Mouse (Mus musculus) adrenal gland, adult 8-10 months (tissue): ENCODE measurements at regions not wholly inside any gene's neighbourhood (a gene's known extent, or its start where the extent isn't known, plus 50 kb on each side); places are given as distances from the start of the nearest gene placed in this dataset.

Experiments used
- DNase-seq: peaks from one replicate; pipeline ENCODE4 v3.0.0; 2022

GRCm38 (mm10) chr12:92292460-92293340 lies 443.7 kb upstream of the Sel1l start:
- no peak for DNase-seq

- DNase-seq = no peak
Observed at GRCm38 (mm10) chr12:92291490-92291889, 442.5 kb upstream of the Sel1l start.

GRCm38 (mm10) chr12:92285511-92285910 lies 436.6 kb upstream of the Sel1l start:
- DNase-seq = no peak

GRCm38 (mm10) chr12:92280470-92280869 lies 431.5 kb upstream of the Sel1l start:
- no peak for DNase-seq

GRCm38 (mm10) chr12:92251962-92252361 lies 403.0 kb upstream of the Sel1l start:
- DNase-seq = no peak

- no peak for DNase-seq
Observed at GRCm38 (mm10) chr12:92246790-92247451, 398.0 kb upstream of the Sel1l start.

- no peak for DNase-seq
Observed at GRCm38 (mm10) chr12:92239956-92240699, 391.2 kb upstream of the Sel1l start.

- no peak for DNase-seq
Observed at GRCm38 (mm10) chr12:92233650-92234408, 384.9 kb upstream of the Sel1l start.

GRCm38 (mm10) chr12:92228585-92228984 lies 379.6 kb upstream of the Sel1l start:
- DNase-seq = no peak

GRCm38 (mm10) chr12:92203351-92203750 lies 354.4 kb upstream of the Sel1l start:
- no peak for DNase-seq

- no peak for DNase-seq
Observed at GRCm38 (mm10) chr12:92200602-92201001, 351.6 kb upstream of the Sel1l start.

GRCm38 (mm10) chr12:92198738-92199477 lies 350.0 kb upstream of the Sel1l start:
- DNase-seq = peak; percentile 3

- no peak for DNase-seq
Observed at GRCm38 (mm10) chr12:92193934-92194685, 345.2 kb upstream of the Sel1l start.

GRCm38 (mm10) chr12:92193199-92193933 lies 344.4 kb upstream of the Sel1l start:
- no peak for DNase-seq

- DNase-seq = no peak
Observed at GRCm38 (mm10) chr12:92189022-92189421, 340.1 kb upstream of the Sel1l start.

GRCm38 (mm10) chr12:92187133-92187482 lies 338.2 kb upstream of the Sel1l start:
- DNase-seq = no peak

- DNase-seq = no peak
Observed at GRCm38 (mm10) chr12:92186448-92187132, 337.6 kb upstream of the Sel1l start.

- no peak for DNase-seq
Observed at GRCm38 (mm10) chr12:92179292-92179691, 330.3 kb upstream of the Sel1l start.

GRCm38 (mm10) chr12:92156726-92157125 lies 307.8 kb upstream of the Sel1l start:
- no peak for DNase-seq

GRCm38 (mm10) chr12:92152922-92153235 lies 303.9 kb upstream of the Sel1l start:
- no peak for DNase-seq
